Mouse (Mus musculus) liver, embryonic 14.5 days (tissue): ENCODE results near the gene Fgd4.

Experiments used
- CTCF ChIP-seq: IDR thresholded peaks from 2 replicates; pipeline ENCODE4 v1.5.1; 2016; ENCODE audit warnings: antibody characterized with exemption, low read depth, control low read depth
- EP300 ChIP-seq: IDR thresholded peaks from 2 replicates; pipeline ENCODE4 v1.6.1; 2016; ENCODE audit warnings: antibody characterized with exemption, low read depth

DNA sequence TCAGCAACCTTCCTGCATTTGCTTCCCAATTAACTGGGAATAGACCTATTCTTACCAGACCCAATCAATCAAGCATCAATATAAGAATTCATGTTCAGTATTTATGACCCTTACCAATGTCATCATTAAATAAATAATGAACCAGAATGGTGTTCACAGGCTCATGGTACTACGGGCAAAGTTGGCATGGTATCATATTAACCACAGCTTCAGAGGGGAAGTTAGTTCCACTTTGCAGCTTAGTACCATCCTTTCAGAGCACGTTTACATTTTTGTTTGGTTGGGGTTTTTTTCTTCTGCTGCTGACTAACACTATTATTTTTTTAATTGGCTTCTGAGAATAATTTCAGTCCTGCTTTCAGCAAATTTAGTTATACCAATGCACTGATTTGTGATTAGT lies 51.2 kb downstream of the Fgd4 start:
- TF ChIP-seq CTCF, result no peak
- TF ChIP-seq EP300, result no peak
